Mouse (Mus musculus): ENCODE measurements around the gene Ptpn23.
"Not testable (repeated sequence)": the region's sequence is repeated elsewhere in the genome, so short reads cannot be mapped to it uniquely, and the experiment has no call there.

Ptpn23 gene

GRCm38 (mm10) chr9:110408099-110408773 is at the start of gene Ptpn23:
Ptpn23 (minus strand) TSS chr9:110408213.
- in situ Hi-C loops (cut with MboI, MseI) = no loop called here

- in situ Hi-C loops (cut with MboI, MseI) = no loop called here
These were observed 44.5 kb upstream of the Ptpn23 start for GRCm38 (mm10) chr9:110452523-110452922.

GRCm38 (mm10) chr9:110448857-110449617 is 41.0 kb upstream of the Ptpn23 start:
- in situ Hi-C loops (cut with MboI, MseI) = no loop called here

GRCm38 (mm10) chr9:110448356-110448755 is 40.3 kb upstream of the Ptpn23 start:
- in situ Hi-C loops (cut with MboI, MseI) = no loop called here

- in situ Hi-C loops (cut with MboI, MseI) = no loop called here
These were observed 32.5 kb upstream of the Ptpn23 start for GRCm38 (mm10) chr9:110440559-110440958.

GRCm38 (mm10) chr9:110440049-110440448 is 32.0 kb upstream of the Ptpn23 start:
- in situ Hi-C loops (cut with MboI, MseI) = no loop called here

GRCm38 (mm10) chr9:110436041-110436440 is 28.0 kb upstream of the Ptpn23 start:
- in situ Hi-C loops (cut with MboI, MseI) = no loop called here

- in situ Hi-C loops (cut with MboI, MseI) = no loop called here
These were observed 25.0 kb upstream of the Ptpn23 start for GRCm38 (mm10) chr9:110433045-110433444.

GRCm38 (mm10) chr9:110431241-110431640 is 23.2 kb upstream of the Ptpn23 start:
- in situ Hi-C loops (cut with MboI, MseI) = no loop called here

GRCm38 (mm10) chr9:110419511-110420112 is 11.6 kb upstream of the Ptpn23 start, which contains the start of gene Ngp:
Ngp (plus strand) TSS chr9:110419747.
- in situ Hi-C loops (cut with MboI, MseI) = no loop called here

- in situ Hi-C loops (cut with MboI, MseI) = no loop called here
These were observed 5.8 kb upstream of the Ptpn23 start for GRCm38 (mm10) chr9:110413785-110414184.

- in situ Hi-C loops (cut with MboI, MseI) = no loop called here
These were observed 4.9 kb upstream of the Ptpn23 start for GRCm38 (mm10) chr9:110412926-110413325.

GRCm38 (mm10) chr9:110410908-110411887 is 3.2 kb upstream of the Ptpn23 start:
- in situ Hi-C loops (cut with MboI, MseI) = no loop called here

GRCm38 (mm10) chr9:110407311-110408098 is 508 bp downstream of the Ptpn23 start:
- in situ Hi-C loops (cut with MboI, MseI) = no loop called here

- in situ Hi-C loops (cut with MboI, MseI) = not testable (repeated sequence)
These were observed 4.8 kb downstream of the Ptpn23 start for GRCm38 (mm10) chr9:110403240-110403639.

- in situ Hi-C loops (cut with MboI, MseI) = no loop called here
These were observed 5.3 kb downstream of the Ptpn23 start for GRCm38 (mm10) chr9:110402731-110403130.

GRCm38 (mm10) chr9:110400650-110401049 is 7.4 kb downstream of the Ptpn23 start:
- in situ Hi-C loops (cut with MboI, MseI) = no loop called here

- in situ Hi-C loops (cut with MboI, MseI) = no loop called here
These were observed 14.7 kb downstream of the Ptpn23 start for GRCm38 (mm10) chr9:110393295-110393694.

GRCm38 (mm10) chr9:110390843-110391242 is 17.2 kb downstream of the Ptpn23 start:
- in situ Hi-C loops (cut with MboI, MseI) = no loop called here

- in situ Hi-C loops (cut with MboI, MseI) = no loop called here
These were observed 20.0 kb downstream of the Ptpn23 start for GRCm38 (mm10) chr9:110388011-110388410.
